Mouse (Mus musculus): ENCODE measurements around the gene Thsd4.

GRCm38 (mm10) chr9:60224039-60224695, 297.7 kb downstream of the Thsd4 start:
- TF ChIP-seq REST (IDR thresholded peaks at IDR 0.05; ENCODE audit: insufficient read depth, insufficient read length) (no peak), POLR2A (IDR thresholded peaks at IDR 0.05; ENCODE audit: insufficient read length, low read depth) (no peak), USF1 (IDR thresholded peaks at IDR 0.05; ENCODE audit: low read depth) (no peak), MYOD1 (IDR thresholded peaks at IDR 0.05; ENCODE audit: control insufficient read depth in 1 of 3, insufficient read length in 2 of 3, low read depth in 2 of 3) (no peak), POLR2AphosphoS2 (IDR thresholded peaks at IDR 0.05; ENCODE audit: insufficient read length, low read depth) (no peak), MAX (IDR thresholded peaks at IDR 0.05; ENCODE audit: low read depth) (no peak), E2F4 (IDR thresholded peaks at IDR 0.05; ENCODE audit: insufficient read depth) (no peak), CEBPB (IDR thresholded peaks at IDR 0.05; ENCODE audit: insufficient read depth, poor library complexity, severe bottlenecking) (no peak), TCF12 (IDR thresholded peaks at IDR 0.05; ENCODE audit: insufficient read depth, poor library complexity, severe bottlenecking) (no peak), MYOG (IDR thresholded peaks at IDR 0.05; ENCODE audit: control insufficient read depth in 1 of 3, insufficient read depth in 1 of 3, insufficient read length in 2 of 3, low read depth in 2 of 3) (no peak), TCF3 (IDR thresholded peaks at IDR 0.05; ENCODE audit: insufficient read length, low read depth) (no peak), SRF (IDR thresholded peaks at IDR 0.05; ENCODE audit: control insufficient read depth, insufficient read length, low read depth) (no peak)

Data from myocyte (in vitro differentiated cells).